Mouse (Mus musculus): Measurements from ENCODE around the gene Clns1a. TPM values are rescaled to one million over a fixed set of nuclear protein-coding genes. Genes with fewer than 3 reads are reported as not detected.

Clns1a gene
- polyA plus RNA-seq, 1 experiment from 2014 or later, result 205 TPM

GRCm38 (mm10) chr7:97737638-97738456, 41.4 kb downstream of the Clns1a start, which contains the start of gene Aqp11:
Aqp11 (minus strand) TSS chr7:97738289.
- H3K9ac ChIP-seq (replicated peaks; ENCODE audit: low read length), result peak within 1 kb of the TSS; percentile 77
- H3K4me3 ChIP-seq (ENCODE audit: low read length), result peak within 1 kb of the TSS; percentile 61
- H3K27me3 ChIP-seq (ENCODE audit: insufficient read depth, low read length), result no peaks in the 10 kb centered on the region; the same call in 1 of the 2 replicates
- ATAC-seq (ENCODE audit: low FRiP score, low TSS enrichment), result peak; percentile 97
- peaks cover 16% of the 10 kb centered on the region; the same call in 1 of the 2 replicates for H3K4me1 ChIP-seq (ENCODE audit: insufficient read depth, low read length)
- peak within 1 kb of the TSS; percentile 61 for H3K27ac ChIP-seq (ENCODE audit: low read length)
- no peaks in the 10 kb centered on the region for H3K36me3 ChIP-seq (ENCODE audit: insufficient read depth, low read length)
- peak within 1 kb of the TSS; percentile 89 for H3K4me2 ChIP-seq (replicated peaks; ENCODE audit: low read depth, low read length)
- under 1% methylated on average over 50 of the region's 64 CpGs for whole genome bisulfite sequencing
- H3K9me3 ChIP-seq (ENCODE audit: low read length), result no peaks in the 10 kb centered on the region

GRCm38 (mm10) chr7:97740948-97741347, 44.5 kb downstream of the Clns1a start:
- Histone ChIP-seq H3K4me1 (ENCODE audit: insufficient read depth, low read length) (peaks cover 11% of the 10 kb centered on the region; the same call in 1 of the 2 replicates), H3K4me3 (ENCODE audit: low read length) (no peak overlapping the region), H3K36me3 (ENCODE audit: insufficient read depth, low read length) (no peaks in the 10 kb centered on the region), H3K4me2 (replicated peaks; ENCODE audit: low read depth, low read length) (no peak overlapping the region), H3K27me3 (ENCODE audit: insufficient read depth, low read length) (no peaks in the 10 kb centered on the region; the same call in 1 of the 2 replicates), H3K9ac (replicated peaks; ENCODE audit: low read length) (no peak overlapping the region), H3K27ac (ENCODE audit: low read length) (no peak overlapping the region), H3K9me3 (ENCODE audit: low read length) (no peaks in the 10 kb centered on the region)
- ATAC-seq (ENCODE audit: low FRiP score, low TSS enrichment), result no peak
- WGBS, result 32% methylated on average over 10 of the region's 10 CpGs

- H3K27me3 ChIP-seq (ENCODE audit: insufficient read depth, low read length), result no peaks in the 10 kb centered on the region; the same call in 1 of the 2 replicates
- no peak overlapping the region for H3K27ac ChIP-seq (ENCODE audit: low read length)
- H3K36me3 ChIP-seq (ENCODE audit: insufficient read depth, low read length), result no peaks in the 10 kb centered on the region
- WGBS, result 48% methylated on average over 1 of the region's 1 CpGs
- ATAC-seq (ENCODE audit: low FRiP score, low TSS enrichment), result no peak
- no peak overlapping the region for H3K4me2 ChIP-seq (replicated peaks; ENCODE audit: low read depth, low read length)
- no peak overlapping the region for H3K4me3 ChIP-seq (ENCODE audit: low read length)
- 0 out of 2 replicates have a peak, but pooled peaks cover 6% of the 10 kb centered on the region for H3K4me1 ChIP-seq (ENCODE audit: insufficient read depth, low read length)
- no peaks in the 10 kb centered on the region for H3K9me3 ChIP-seq (ENCODE audit: low read length)
- H3K9ac ChIP-seq (replicated peaks; ENCODE audit: low read length), result no peak overlapping the region
Measured at GRCm38 (mm10) chr7:97741756-97742291, 45.4 kb downstream of the Clns1a start.

- no peak overlapping the region for H3K4me2 ChIP-seq (replicated peaks; ENCODE audit: low read depth, low read length)
- H3K27ac ChIP-seq (ENCODE audit: low read length), result no peak overlapping the region
- no peak; the same call in 1 of the 2 replicates for ATAC-seq (ENCODE audit: low FRiP score, low TSS enrichment)
- no peaks in the 10 kb centered on the region for H3K36me3 ChIP-seq (ENCODE audit: insufficient read depth, low read length)
- WGBS, result 15% methylated on average over 3 of the region's 3 CpGs
- H3K9me3 ChIP-seq (ENCODE audit: low read length), result no peaks in the 10 kb centered on the region
- no peak overlapping the region for H3K9ac ChIP-seq (replicated peaks; ENCODE audit: low read length)
- no peaks in the 10 kb centered on the region for H3K27me3 ChIP-seq (ENCODE audit: insufficient read depth, low read length)
- H3K4me1 ChIP-seq (ENCODE audit: insufficient read depth, low read length), result peaks cover 17% of the 10 kb centered on the region
- no peak overlapping the region for H3K4me3 ChIP-seq (ENCODE audit: low read length)
Measured at GRCm38 (mm10) chr7:97745299-97745698, 48.9 kb downstream of the Clns1a start.

- ATAC-seq (ENCODE audit: low FRiP score, low TSS enrichment), result no peak
- H3K9ac ChIP-seq (replicated peaks; ENCODE audit: low read length), result no peak overlapping the region
- no peaks in the 10 kb centered on the region for H3K9me3 ChIP-seq (ENCODE audit: low read length)
- 84% methylated on average over 4 of the region's 4 CpGs for WGBS
- no peak overlapping the region for H3K27ac ChIP-seq (ENCODE audit: low read length)
- no peaks in the 10 kb centered on the region for H3K27me3 ChIP-seq (ENCODE audit: insufficient read depth, low read length)
- H3K4me2 ChIP-seq (replicated peaks; ENCODE audit: low read depth, low read length), result no peak overlapping the region
- H3K4me3 ChIP-seq (ENCODE audit: low read length), result no peak overlapping the region
- no peaks in the 10 kb centered on the region for H3K36me3 ChIP-seq (ENCODE audit: insufficient read depth, low read length)
- peaks cover 13% of the 10 kb centered on the region for H3K4me1 ChIP-seq (ENCODE audit: insufficient read depth, low read length)
Measured at GRCm38 (mm10) chr7:97747176-97747707, 50.8 kb downstream of the Clns1a start.

- Histone ChIP-seq H3K4me1 (ENCODE audit: insufficient read depth, low read length) (peaks cover 13% of the 10 kb centered on the region), H3K4me3 (ENCODE audit: low read length) (0 out of 2 replicates have a peak overlapping the region, but pooled peaks have one; percentile 8), H3K9me3 (ENCODE audit: low read length) (no peaks in the 10 kb centered on the region), H3K27me3 (ENCODE audit: insufficient read depth, low read length) (no peaks in the 10 kb centered on the region), H3K9ac (replicated peaks; ENCODE audit: low read length) (peak overlapping the region; percentile 56; the same call in 1 of the 2 replicates), H3K4me2 (replicated peaks; ENCODE audit: low read depth, low read length) (peak overlapping the region; percentile 45), H3K36me3 (ENCODE audit: insufficient read depth, low read length) (no peaks in the 10 kb centered on the region), H3K27ac (ENCODE audit: low read length) (0 out of 2 replicates have a peak overlapping the region, but pooled peaks have one; percentile 50)
- WGBS, result 26% methylated on average over 28 of the region's 28 CpGs
- peak; percentile 80; the same call in 1 of the 2 replicates for ATAC-seq (ENCODE audit: low FRiP score, low TSS enrichment)
Measured at GRCm38 (mm10) chr7:97747787-97748497, 51.5 kb downstream of the Clns1a start.

GRCm38 (mm10) chr7:97748527-97749206, 52.2 kb downstream of the Clns1a start:
- Histone ChIP-seq H3K9ac (replicated peaks; ENCODE audit: low read length) (peak overlapping the region; percentile 56; the same call in 1 of the 2 replicates), H3K36me3 (ENCODE audit: insufficient read depth, low read length) (no peaks in the 10 kb centered on the region), H3K4me2 (replicated peaks; ENCODE audit: low read depth, low read length) (peak overlapping the region; percentile 45), H3K4me3 (ENCODE audit: low read length) (peak overlapping the region; percentile 19; the same call in 1 of the 2 replicates), H3K27ac (ENCODE audit: low read length) (peak overlapping the region; percentile 50), H3K9me3 (ENCODE audit: low read length) (no peaks in the 10 kb centered on the region), H3K27me3 (ENCODE audit: insufficient read depth, low read length) (no peaks in the 10 kb centered on the region), H3K4me1 (ENCODE audit: insufficient read depth, low read length) (peaks cover 13% of the 10 kb centered on the region)
- 62% methylated on average over 10 of the region's 10 CpGs for WGBS
- ATAC-seq (ENCODE audit: low FRiP score, low TSS enrichment), result no peak; the same call in 1 of the 2 replicates

- Histone ChIP-seq H3K27ac (ENCODE audit: low read length) (peak overlapping the region; percentile 48), H3K4me1 (ENCODE audit: insufficient read depth, low read length) (peaks cover 13% of the 10 kb centered on the region), H3K4me2 (replicated peaks; ENCODE audit: low read depth, low read length) (peak overlapping the region; percentile 20), H3K4me3 (ENCODE audit: low read length) (peak overlapping the region; percentile 19; the same call in 1 of the 2 replicates), H3K9ac (replicated peaks; ENCODE audit: low read length) (peak overlapping the region; percentile 32; the same call in 1 of the 2 replicates), H3K27me3 (ENCODE audit: insufficient read depth, low read length) (no peaks in the 10 kb centered on the region), H3K9me3 (ENCODE audit: low read length) (no peaks in the 10 kb centered on the region), H3K36me3 (ENCODE audit: insufficient read depth, low read length) (no peaks in the 10 kb centered on the region)
- WGBS, result 29% methylated on average over 19 of the region's 19 CpGs
- ATAC-seq (ENCODE audit: low FRiP score, low TSS enrichment), result no peak
Measured at GRCm38 (mm10) chr7:97749207-97750190, 53.1 kb downstream of the Clns1a start.
